Mouse (Mus musculus): ENCODE measurements around the gene Awat2.
"Not testable (repeated sequence)": the region's sequence is repeated elsewhere in the genome, so short reads cannot be mapped to it uniquely, and the experiment has no call there.

Gene Awat2

GRCm38 (mm10) chrX:100442617-100443016, at the start of gene Awat2:
Gene Awat2 (minus strand): TSS chrX:100442717.
- DNase-seq, result not testable (repeated sequence)

GRCm38 (mm10) chrX:100480317-100480716, 37.8 kb upstream of the Awat2 start:
- peak; percentile 66 for DNase-seq

GRCm38 (mm10) chrX:100475569-100476223, 33.2 kb upstream of the Awat2 start:
- no peak for DNase-seq

DNA sequence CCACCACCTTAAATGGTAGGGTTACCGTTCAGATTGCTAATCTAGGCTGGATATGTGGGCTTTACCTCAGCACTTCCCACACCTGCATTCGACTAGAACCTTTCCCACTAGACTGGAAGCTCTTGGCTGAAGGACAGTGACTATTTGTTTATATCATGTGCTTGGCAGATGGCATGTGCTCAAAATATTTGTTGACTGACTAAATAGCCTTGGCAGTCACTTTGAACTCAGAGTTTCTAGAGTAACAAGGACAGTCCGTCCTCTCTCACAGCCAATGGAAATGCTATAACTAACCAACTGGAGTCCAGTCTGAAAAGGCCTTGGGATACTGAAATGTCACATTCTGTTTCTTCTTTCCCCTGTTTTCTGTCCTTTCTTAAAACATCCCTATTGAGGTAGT, 29.0 kb upstream of the Awat2 start:
- DNase-seq, result no peak

DNA sequence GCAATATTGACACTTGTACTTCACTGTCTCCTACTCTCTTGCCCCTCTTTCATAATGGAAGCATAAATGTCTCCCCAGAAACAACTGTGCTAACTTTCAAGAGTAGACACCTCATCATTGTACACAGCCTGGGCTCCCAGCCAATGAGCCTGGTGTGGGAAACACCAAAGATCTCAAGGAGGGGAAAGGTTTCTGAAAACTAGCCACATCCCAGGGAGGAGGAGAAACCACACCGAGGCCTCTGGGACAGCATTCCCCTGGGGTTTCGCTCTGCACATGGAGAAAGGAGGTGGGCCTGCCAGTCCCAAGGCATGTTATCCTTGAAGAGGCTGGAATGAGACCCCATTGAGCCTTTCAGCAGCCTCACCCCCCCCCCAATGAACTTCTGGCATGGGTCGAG, 27.6 kb upstream of the Awat2 start:
- no peak for DNase-seq

DNA sequence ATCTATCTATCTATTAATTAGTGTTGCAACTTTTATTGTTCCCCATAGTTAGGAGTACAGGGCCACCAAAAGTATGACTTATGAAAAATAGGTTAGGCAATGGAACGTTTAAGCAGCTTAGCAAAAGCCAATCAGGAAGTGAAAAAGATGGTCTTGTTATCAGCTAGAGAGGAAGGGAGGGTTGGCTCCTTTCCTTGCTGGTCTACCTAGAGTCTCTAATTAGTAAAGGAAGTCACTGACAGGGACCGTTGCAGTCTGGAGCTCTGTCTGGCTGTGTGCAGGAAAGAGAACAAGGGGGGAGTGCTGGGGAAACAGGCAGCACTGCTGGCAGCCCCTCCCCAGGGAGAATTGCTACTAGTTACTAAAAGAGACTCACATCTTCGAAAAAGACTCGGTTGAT, 25.5 kb upstream of the Awat2 start:
- DNase-seq, result no peak

- no peak for DNase-seq
These were observed 1.0 kb upstream of the Awat2 start for GRCm38 (mm10) chrX:100443532-100443931.

GRCm38 (mm10) chrX:100432311-100432710, 10.2 kb downstream of the Awat2 start:
- DNase-seq, result no peak

DNA sequence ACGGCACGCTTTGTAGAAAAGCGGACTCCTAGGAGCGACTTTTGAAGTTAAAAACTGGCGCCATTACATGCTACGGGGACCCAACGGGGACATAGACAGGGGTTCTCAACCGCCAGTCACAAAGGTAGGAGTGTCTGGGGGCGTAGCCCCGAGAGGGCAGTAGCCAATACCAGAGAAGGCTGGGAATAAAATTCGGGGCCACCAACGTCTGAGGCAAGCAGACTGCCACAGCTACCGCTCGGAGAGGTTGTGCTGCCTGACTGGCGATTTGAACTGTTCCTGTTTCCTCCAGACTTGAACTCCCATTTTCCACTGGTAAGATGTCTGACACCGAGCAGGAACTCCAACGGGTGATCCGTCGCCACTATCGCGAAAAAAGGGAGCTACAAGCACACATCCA, 13.8 kb downstream of the Awat2 start, which contains the start of gene Otud6a:
Otud6a (plus strand) TSS at position 321 of the 400 bp plus-strand sequence.
- DNase-seq, result no peak

GRCm38 (mm10) chrX:100409245-100409644, 33.3 kb downstream of the Awat2 start:
- DNase-seq, result no peak

GRCm38 (mm10) chrX:100401657-100402056, 40.9 kb downstream of the Awat2 start:
- no peak for DNase-seq

DNA sequence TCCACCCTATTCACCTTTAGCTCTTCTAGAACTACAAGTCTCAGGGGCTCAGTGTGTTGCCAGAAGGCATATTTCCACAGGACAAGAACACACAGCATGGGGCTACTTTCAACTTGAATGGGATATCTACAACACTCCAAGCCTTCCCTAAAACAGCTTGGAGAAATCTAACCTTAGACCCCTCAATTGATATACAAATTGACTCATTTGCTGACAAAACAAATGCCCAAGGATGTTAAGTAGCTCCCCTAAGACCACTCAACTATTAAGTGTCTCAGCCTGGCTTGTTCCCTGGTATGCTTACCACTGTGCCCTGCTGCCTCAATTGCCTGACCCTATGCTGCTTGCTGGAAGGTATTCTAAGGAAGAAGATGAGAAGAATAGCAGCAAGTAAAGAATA, 41.6 kb downstream of the Awat2 start:
- no peak for DNase-seq

DNA sequence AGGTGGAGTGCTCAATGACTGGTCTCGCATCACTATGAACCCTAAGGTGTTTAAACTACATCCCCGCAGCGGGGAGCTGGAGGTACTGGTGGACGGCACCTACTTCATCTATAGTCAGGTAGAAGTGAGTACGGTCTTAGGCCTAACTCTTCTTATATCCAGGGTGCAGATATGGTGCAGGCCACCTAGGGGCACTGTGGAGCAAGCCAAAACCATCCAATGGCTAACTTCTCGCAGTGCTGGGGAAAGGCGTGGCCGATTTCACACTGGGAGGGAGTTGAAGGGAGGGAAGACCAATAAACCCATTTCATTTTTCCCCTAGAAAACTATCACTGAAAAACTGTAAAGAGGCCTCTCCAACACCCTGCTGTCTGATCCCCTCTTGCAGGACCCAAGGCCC, 47.5 kb downstream of the Awat2 start:
- DNase-seq, result no peak

GRCm38 (mm10) chrX:100394223-100394861, 48.2 kb downstream of the Awat2 start:
- no peak for DNase-seq

GRCm38 (mm10) chrX:100392304-100392703, 50.2 kb downstream of the Awat2 start:
- peak; percentile 36 for DNase-seq

- no peak for DNase-seq
These were observed 52.6 kb downstream of the Awat2 start for GRCm38 (mm10) chrX:100389887-100390286.

DNA sequence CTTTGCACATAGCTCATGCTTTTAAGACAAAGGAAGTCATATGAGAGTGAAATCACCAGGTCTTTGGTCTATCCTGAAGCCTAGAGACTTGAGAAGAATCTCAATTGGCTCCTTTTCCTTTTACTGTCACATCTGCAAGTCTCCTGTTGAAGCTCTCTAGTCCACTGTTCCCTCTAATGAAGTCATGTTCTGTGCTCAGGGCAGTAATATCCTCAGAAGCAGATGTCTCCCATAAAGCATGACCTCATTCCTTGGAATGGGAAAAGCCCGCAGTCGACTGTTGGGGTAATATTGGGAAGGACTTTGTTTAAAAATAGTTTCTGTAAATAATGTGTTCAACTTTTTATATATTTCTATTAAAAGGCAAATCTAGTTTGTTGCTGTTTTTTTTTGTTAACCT, 85.5 kb downstream of the Awat2 start:
- no peak for DNase-seq
